Mouse (Mus musculus) thymus, adult 2 months (tissue): ENCODE results near the gene Hk3. TPM values are rescaled to one million over a fixed set of nuclear protein-coding genes. Genes with fewer than 3 reads are reported as not detected.

Experiments used
- DNase-seq: peaks from one replicate; pipeline ENCODE4 v3.0.0; 2021
- H3K27ac ChIP-seq: fragments of 200-500 bp; 2 replicates; pipeline ENCODE4 v1.5.1; 2012; ENCODE audit warnings: low read length, control low read depth; ENCODE audit not compliant: control insufficient read depth, insufficient read depth
- H3K27me3 ChIP-seq: fragments of 200-500 bp; 2 replicates; pipeline ENCODE4 v1.6.1; 2012; ENCODE audit warnings: mild to moderate bottlenecking, low read length, moderate library complexity, mixed read lengths; ENCODE audit not compliant: control insufficient read depth, insufficient read depth
- H3K36me3 ChIP-seq: fragments of 200-500 bp; 2 replicates; pipeline ENCODE4 v1.6.1; 2012; ENCODE audit warnings: mild to moderate bottlenecking, low read length, moderate library complexity; ENCODE audit not compliant: control insufficient read depth, insufficient read depth
- H3K4me1 ChIP-seq: fragments of 200-500 bp; replicated peaks from 2 replicates; pipeline ENCODE4 v1.6.1; 2012; ENCODE audit warnings: low read length; ENCODE audit not compliant: control insufficient read depth, insufficient read depth
- H3K4me3 ChIP-seq: fragments of 200-500 bp; 2 replicates; pipeline ENCODE4 v1.5.1; 2012; ENCODE audit warnings: mild to moderate bottlenecking, low read length, control low read depth, moderate library complexity; ENCODE audit not compliant: control insufficient read depth, insufficient read depth
- CTCF ChIP-seq: fragments of 200-500 bp; IDR thresholded peaks from 2 replicates; pipeline ENCODE4 v1.5.1; 2012; ENCODE audit warnings: mild to moderate bottlenecking, control low read depth, low read length, moderate library complexity, borderline replicate concordance; ENCODE audit not compliant: control insufficient read depth, poor library complexity, insufficient read depth; ENCODE audit errors: extremely low read depth
- POLR2A ChIP-seq: fragments of 200-500 bp; IDR thresholded peaks from 2 replicates; pipeline ENCODE4 v1.6.1; 2012; ENCODE audit warnings: mild to moderate bottlenecking, low read length, control low read depth, moderate library complexity; ENCODE audit not compliant: control insufficient read depth, poor library complexity, insufficient read depth; ENCODE audit errors: extremely low read depth
- WGBS: fragments of 180-500 bp; shearing (Covaris S2); methylation state at CpG from one replicate; pipeline ENCODE4 v1.1.7; 2018; 5-methylcytosine and 5-hydroxymethylcytosine counted together
- polyA plus RNA-seq: library from polyadenylated mRNA; depleted of rRNA; stranded (reverse); fragments of >200 nt; gene quantifications from 2 replicates; pipeline ENCODE4 v1.2.3, GENCODE M21; 2012

Hk3 gene
- polyA plus RNA-seq, 1 experiment, result 4.1 TPM

DNA sequence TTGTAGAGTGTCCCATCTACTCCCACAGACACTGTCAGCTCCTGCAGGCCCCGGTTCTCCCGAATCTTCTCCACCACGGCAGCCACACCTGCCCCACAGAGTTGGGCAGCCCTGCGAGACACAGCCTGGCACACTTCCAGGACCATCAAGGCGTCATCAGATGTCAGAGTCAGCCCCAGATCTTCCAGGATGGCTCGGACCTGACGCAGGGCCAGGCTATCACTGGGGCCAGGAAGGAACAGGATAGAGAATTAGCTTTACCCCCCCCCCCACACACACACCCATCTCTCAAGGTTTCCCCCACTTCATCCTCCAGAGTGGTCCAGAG is 14.8 kb downstream of the Hk3 start:
- H3K27ac ChIP-seq, result no peak overlapping the region
- no peaks in the 10 kb centered on the region for H3K4me1 ChIP-seq
- no peak overlapping the region for H3K4me3 ChIP-seq
- WGBS, result 85% methylated on average over 7 of the region's 7 CpGs
- TF ChIP-seq POLR2A (no peak), CTCF (no peak)
- no peaks in the 10 kb centered on the region for H3K27me3 ChIP-seq
- H3K36me3 ChIP-seq, result no peaks in the 10 kb centered on the region
- no peak for DNase-seq

DNA sequence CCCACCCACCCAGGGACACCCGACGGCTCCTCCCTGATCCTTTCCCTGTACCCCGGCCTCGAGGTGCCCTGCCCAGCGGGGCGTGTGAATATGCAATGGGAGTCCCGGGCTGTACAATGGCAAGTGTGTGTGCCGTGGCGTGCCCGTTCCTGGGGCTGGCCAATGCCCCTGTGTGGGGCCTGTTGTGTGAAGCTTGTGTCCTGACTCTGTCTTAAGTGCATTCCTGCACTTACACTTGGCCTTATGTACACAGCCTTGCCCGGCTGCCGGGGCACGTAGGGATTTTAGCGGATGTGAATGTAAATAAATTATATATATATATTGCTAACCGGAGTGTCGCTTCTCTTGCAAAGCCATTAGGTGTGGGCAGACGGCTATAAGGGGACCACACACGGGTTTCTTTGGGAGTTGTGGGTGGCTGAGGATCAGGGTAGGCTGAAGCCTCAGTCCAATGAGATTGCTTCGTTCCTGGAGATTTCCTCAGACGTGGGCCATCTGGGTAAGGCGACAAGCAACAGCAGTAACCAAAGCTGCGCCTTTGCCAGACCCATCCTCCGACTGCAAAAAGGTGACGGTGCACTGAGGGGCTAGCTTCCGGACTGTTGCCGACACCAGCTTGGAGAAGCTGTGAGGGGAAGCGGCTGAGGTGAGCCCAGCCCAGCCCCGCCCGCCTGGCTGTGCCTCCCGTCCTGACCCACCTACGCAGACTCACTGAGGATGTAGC is 15.3 kb downstream of the Hk3 start:
- Histone ChIP-seq H3K27me3 (no peaks in the 10 kb centered on the region), H3K27ac (no peak overlapping the region), H3K36me3 (no peaks in the 10 kb centered on the region), H3K4me1 (no peaks in the 10 kb centered on the region), H3K4me3 (no peak overlapping the region)
- no peak for TF ChIP-seq CTCF
- TF ChIP-seq POLR2A, result no peak
- DNase-seq, result no peak
- 94% methylated on average over 31 of the region's 31 CpGs for WGBS

DNA sequence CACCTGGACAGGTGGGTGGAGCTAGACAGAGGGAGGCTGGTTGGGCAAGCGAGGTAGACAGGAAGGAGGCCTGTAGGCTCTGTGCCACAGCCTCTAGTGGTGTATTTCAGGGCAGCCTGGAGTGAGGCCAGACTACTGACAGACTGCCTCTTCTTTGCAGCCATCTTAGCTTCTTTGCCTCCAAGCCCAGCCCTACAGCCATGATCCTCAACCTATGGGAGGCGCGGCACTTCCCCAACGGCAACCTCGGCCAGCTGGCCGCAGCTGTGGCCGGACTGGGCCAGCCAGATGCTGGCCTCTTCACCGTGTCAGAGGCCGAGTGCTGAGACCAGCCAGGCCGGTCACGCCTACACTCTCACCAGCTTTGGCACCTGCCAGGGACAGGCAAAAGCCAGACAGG is 16.5 kb downstream of the Hk3 start:
- H3K36me3 ChIP-seq, result no peaks in the 10 kb centered on the region
- no peaks in the 10 kb centered on the region for H3K27me3 ChIP-seq
- no peak overlapping the region for H3K27ac ChIP-seq
- H3K4me1 ChIP-seq, result no peaks in the 10 kb centered on the region
- WGBS, result 91% methylated on average over 11 of the region's 11 CpGs
- no peak overlapping the region for H3K4me3 ChIP-seq
- TF ChIP-seq CTCF (no peak), POLR2A (no peak)
- DNase-seq, result no peak

DNA sequence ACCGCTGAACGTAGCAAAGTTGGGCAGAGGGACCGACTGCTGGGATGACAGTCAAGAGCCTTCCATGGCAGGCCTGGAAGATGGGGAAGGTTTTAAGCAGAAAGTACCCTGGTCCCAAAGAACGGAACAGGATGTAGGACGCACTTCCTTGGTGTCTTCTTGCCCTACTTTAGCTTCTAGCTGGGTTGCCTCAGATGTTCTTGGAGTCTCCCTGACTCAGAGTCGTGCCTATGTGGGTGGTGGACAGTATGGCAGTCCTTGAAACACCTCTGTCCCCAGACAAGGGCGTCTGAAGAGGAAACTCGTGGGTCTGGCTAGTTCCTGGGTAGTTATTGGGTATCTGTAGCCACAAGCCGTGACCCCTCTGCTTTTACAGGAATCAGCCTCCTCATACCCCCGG is 19.1 kb downstream of the Hk3 start:
- Histone ChIP-seq H3K27me3 (no peaks in the 10 kb centered on the region), H3K4me3 (no peak overlapping the region), H3K4me1 (no peaks in the 10 kb centered on the region), H3K36me3 (no peaks in the 10 kb centered on the region), H3K27ac (no peak overlapping the region)
- WGBS, result 79% methylated on average over 10 of the region's 10 CpGs
- no peak for TF ChIP-seq CTCF
- TF ChIP-seq POLR2A, result no peak
- no peak for DNase-seq

DNA sequence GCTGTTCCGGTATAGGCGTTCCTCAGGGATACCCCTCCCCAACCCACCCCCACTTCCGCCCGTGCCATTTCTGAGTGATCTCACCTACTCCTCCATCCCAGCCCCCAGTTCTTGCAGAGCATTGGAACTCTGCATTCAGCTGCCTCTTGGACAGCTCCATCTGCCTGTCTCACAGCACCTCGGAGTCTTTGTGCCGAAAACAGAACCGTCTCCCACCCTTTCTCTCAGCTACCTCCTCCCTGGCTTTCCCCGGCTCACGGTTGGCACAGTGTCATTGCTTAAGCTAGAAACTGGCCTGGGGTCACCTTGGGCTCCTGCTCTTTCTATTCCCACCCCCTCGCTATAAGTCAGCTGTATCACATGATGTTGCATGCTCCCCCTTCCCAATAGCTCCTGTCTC is 20.8 kb downstream of the Hk3 start:
- no peak overlapping the region for H3K27ac ChIP-seq
- TF ChIP-seq POLR2A (no peak), CTCF (no peak)
- no peak overlapping the region for H3K4me3 ChIP-seq
- H3K36me3 ChIP-seq, result no peaks in the 10 kb centered on the region
- 95% methylated on average over 10 of the region's 10 CpGs for WGBS
- DNase-seq, result no peak
- no peaks in the 10 kb centered on the region for H3K27me3 ChIP-seq
- no peaks in the 10 kb centered on the region for H3K4me1 ChIP-seq

DNA sequence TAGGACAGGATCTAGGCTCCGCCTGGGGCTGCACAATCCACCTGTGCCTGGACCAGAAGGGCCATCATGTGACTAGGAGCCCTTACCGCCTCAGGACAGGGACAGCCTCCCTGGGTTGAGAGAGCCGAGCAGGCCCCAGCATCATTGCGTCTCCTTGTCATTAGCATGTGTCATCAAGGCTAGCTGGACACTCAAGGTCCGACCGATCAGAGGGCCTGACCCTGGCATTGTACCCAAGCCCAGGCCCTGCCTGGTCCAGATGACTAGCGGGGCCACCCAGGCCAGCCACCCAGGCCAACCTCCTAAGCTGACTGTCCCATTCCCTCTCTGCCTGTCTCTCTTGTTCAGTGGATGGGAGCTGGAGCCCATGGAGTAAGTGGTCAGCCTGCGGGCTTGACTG is 23.6 kb downstream of the Hk3 start:
- no peak overlapping the region for H3K4me3 ChIP-seq
- WGBS, result 96% methylated on average over 8 of the region's 8 CpGs
- DNase-seq, result no peak
- no peak for TF ChIP-seq CTCF
- no peak for TF ChIP-seq POLR2A
- no peak overlapping the region for H3K27ac ChIP-seq
- H3K36me3 ChIP-seq, result no peaks in the 10 kb centered on the region
- H3K4me1 ChIP-seq, result no peaks in the 10 kb centered on the region
- H3K27me3 ChIP-seq, result no peaks in the 10 kb centered on the region

DNA sequence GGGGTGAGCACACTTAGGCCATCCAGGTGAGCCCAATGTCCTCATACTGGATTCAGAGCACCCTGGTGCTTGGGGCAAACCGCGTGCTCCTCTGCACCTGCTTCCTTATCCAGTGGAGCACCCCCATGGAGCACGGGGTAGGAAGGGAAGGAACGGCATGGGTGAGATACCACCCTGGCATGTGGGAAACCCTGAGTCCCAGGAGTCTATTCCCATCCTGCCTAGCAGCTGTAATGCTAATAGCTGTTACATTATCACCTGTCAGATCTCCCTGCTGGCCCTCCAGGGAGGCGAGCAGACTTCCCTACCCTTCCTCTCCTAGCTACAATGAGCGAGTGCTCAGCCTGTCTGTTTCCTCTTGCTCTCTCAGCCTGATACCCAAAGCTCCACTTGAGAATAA is 26.0 kb downstream of the Hk3 start:
- H3K27ac ChIP-seq, result no peak overlapping the region
- DNase-seq, result no peak
- no peak for TF ChIP-seq POLR2A
- TF ChIP-seq CTCF, result no peak
- no peak overlapping the region for H3K4me3 ChIP-seq
- H3K36me3 ChIP-seq, result no peaks in the 10 kb centered on the region
- WGBS, result 68% methylated on average over 6 of the region's 6 CpGs
- no peaks in the 10 kb centered on the region for H3K27me3 ChIP-seq
- H3K4me1 ChIP-seq, result no peaks in the 10 kb centered on the region; the same call in 1 of the 2 replicates
